Mouse (Mus musculus): ENCODE measurements around the gene Dnaaf1. TPM values are rescaled to one million over a fixed set of nuclear protein-coding genes. Genes with fewer than 3 reads are reported as not detected.

The Dnaaf1 gene
- polyA plus RNA-seq, 1 experiment: 0.18 TPM

GRCm38 (mm10) chr8:119569881-119570280 lies 5.2 kb upstream of the Dnaaf1 start:
- DNase-seq (ENCODE audit: extremely low spot score in 1 of 2, low spot score in 1 of 2): no peak

DNA sequence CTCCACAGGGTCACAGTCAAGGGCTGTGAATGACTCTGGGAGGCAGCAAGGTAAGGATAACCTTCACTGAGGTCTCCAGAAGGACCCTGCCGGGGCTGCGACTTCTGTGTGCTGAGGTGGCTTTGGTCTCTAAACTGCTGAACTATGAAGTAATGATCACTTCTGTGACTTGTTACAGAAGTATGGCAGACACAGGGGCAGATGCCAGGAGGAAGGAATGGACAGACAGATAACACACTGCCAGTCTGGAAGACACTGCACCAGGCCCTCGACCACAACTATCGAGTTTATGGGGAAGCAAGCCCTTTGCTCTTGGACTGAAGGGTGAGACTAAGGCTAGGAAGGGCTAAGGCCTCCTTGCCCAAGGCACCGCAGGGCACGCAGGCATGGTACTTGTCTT lies 3.9 kb upstream of the Dnaaf1 start:
- DNase-seq (ENCODE audit: extremely low spot score in 1 of 2, low spot score in 1 of 2): no peak

DNA sequence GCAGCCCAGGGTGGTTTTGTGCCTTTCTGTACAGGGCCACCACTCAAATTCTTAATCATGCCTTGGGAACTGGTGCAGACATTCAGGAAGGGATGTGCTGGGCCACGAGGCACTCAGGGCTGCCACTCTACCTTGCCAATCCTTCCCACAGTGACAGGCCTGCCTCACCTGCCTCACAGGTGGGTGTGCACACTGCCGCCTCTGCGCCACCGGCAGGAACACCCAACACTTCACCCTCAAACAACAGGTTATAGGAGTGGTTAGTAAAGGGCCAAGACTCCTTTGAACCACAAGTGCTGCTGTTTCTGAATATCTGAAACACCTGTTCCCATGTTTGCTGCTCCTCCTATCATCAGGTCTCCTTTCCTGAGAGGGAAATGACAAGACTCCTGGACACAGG lies 2.6 kb upstream of the Dnaaf1 start:
- DNase-seq (ENCODE audit: extremely low spot score in 1 of 2, low spot score in 1 of 2): no peak

DNA sequence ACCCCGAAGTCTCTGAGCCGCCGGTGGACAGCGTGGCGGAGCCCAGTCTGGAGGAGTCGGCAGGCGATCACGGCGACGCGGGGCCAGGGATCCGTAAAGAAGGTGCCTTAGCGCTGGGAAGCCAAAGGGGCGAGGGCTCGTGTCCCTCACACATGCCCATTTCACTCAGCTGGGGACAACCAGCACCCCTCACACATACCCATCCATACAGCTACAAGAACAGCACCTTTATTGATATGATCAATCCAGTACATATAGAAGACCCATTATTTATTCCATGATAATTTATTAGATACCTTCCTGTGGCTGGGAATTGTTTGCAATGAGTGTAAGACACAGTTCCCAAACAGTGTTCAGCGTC lies 311 bp downstream of the Dnaaf1 start:
- DNase-seq (ENCODE audit: extremely low spot score in 1 of 2, low spot score in 1 of 2): no peak

GRCm38 (mm10) chr8:119579096-119579495 lies 4.1 kb downstream of the Dnaaf1 start:
- DNase-seq (ENCODE audit: extremely low spot score in 1 of 2, low spot score in 1 of 2): no peak

GRCm38 (mm10) chr8:119580441-119581161 lies 5.6 kb downstream of the Dnaaf1 start:
- no peak for DNase-seq (ENCODE audit: extremely low spot score in 1 of 2, low spot score in 1 of 2)

DNA sequence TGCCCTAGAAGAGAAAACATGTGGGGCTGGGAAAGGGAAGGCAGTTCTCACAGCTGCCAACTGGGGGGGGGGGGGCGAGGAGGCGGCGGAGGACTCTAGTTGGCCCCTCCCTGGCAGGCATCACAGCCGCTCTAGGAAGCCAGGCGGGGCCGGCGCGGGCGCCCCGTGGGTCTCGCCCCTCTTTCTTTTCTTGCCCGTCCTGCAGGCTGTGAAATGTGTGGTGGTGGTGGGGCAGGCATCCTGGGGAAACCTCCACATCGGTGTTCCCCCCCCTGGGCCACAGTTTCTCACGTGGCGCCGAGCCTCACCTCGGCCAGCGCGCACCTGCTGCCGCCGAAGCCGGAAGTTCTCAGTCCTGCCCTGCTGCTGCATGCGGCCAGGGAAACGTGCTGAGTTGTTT lies 10.9 kb downstream of the Dnaaf1 start:
- no peak for DNase-seq (ENCODE audit: extremely low spot score in 1 of 2, low spot score in 1 of 2)

GRCm38 (mm10) chr8:119588321-119588720 lies 13.3 kb downstream of the Dnaaf1 start:
- no peak for DNase-seq (ENCODE audit: extremely low spot score in 1 of 2, low spot score in 1 of 2)

- DNase-seq (ENCODE audit: extremely low spot score in 1 of 2, low spot score in 1 of 2): no peak
These were observed 13.8 kb downstream of the Dnaaf1 start for GRCm38 (mm10) chr8:119588844-119589243.

- DNase-seq (ENCODE audit: extremely low spot score in 1 of 2, low spot score in 1 of 2): no peak
These were observed 15.3 kb downstream of the Dnaaf1 start for GRCm38 (mm10) chr8:119590348-119590747.

- no peak for DNase-seq (ENCODE audit: extremely low spot score in 1 of 2, low spot score in 1 of 2)
These were observed 16.4 kb downstream of the Dnaaf1 start for GRCm38 (mm10) chr8:119591456-119591855.

DNA sequence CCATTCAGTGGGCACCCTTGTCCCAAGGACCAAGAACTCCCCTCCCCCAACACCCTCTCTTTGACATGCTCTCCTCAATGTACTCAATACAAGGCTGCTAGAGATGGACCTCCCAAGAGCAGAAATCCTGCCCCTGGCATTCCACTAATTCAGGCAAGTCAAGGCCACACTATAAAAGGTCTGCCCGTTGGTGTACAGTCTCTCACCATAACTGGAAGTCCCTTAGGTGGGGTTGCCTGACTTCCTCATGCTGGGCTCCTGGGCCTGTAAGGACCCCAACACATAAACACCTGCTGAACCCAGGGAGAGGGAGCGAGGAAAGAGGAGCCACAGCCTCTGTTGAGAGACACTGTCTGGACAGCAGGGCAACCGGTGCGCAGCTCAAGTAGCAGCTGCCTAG lies 28.7 kb downstream of the Dnaaf1 start:
- DNase-seq (ENCODE audit: extremely low spot score in 1 of 2, low spot score in 1 of 2): no peak

- no peak for DNase-seq (ENCODE audit: extremely low spot score in 1 of 2, low spot score in 1 of 2)
These were observed 29.4 kb downstream of the Dnaaf1 start for GRCm38 (mm10) chr8:119604398-119604803.

GRCm38 (mm10) chr8:119604996-119605395 lies 30.0 kb downstream of the Dnaaf1 start, which contains the start of gene Taf1c:
Gene Taf1c (minus strand): TSS chr8:119605222.
- DNase-seq (ENCODE audit: extremely low spot score in 1 of 2, low spot score in 1 of 2): peak; percentile 87 to 97

DNA sequence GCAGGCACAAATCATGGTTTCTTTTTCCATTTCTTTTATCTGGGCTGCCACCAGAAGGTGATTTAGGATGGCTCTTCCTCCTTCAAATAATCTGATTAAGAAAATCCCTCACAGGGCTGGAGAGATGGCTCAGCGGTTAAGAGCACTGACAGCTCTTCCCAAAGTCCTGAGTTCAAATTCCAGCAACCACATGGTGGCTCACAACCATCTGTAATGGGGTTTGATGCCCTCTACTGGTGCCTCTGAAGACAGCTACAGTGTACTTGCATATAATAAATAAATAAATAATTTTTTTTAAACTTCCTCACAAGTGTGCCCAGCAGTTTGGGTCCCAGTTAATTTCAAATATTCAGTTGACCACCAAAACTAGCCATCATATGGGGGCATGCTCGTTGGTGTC lies 31.2 kb downstream of the Dnaaf1 start:
- no peak for DNase-seq (ENCODE audit: extremely low spot score in 1 of 2, low spot score in 1 of 2)

- no peak for DNase-seq (ENCODE audit: extremely low spot score in 1 of 2, low spot score in 1 of 2)
These were observed 37.4 kb downstream of the Dnaaf1 start, which contains the start of gene Adad2 for GRCm38 (mm10) chr8:119612471-119612870. Gene Adad2 (plus strand): TSS chr8:119612747.

DNA sequence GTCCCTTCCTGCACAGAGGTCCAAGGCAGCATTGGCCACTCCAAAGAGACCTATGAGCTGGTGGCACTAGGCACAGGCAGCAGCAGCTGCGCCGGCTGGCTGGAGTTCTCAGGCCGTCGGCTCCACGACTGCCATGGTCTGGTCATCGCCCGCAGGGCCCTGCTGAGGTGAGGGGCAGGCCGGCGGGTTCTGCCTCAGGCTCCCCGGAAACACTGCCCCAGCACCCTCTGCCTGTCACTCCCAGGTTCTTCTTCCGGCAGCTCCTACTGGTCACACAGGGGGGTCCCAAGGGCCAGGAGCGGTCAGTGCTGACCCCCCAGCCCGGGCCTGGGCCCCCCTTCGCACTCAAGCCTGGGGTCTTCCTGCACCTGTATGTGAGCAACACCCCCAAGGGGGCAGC lies 40.1 kb downstream of the Dnaaf1 start:
- no peak for DNase-seq (ENCODE audit: extremely low spot score in 1 of 2, low spot score in 1 of 2)

- no peak for DNase-seq (ENCODE audit: extremely low spot score in 1 of 2, low spot score in 1 of 2)
These were observed 41.3 kb downstream of the Dnaaf1 start for GRCm38 (mm10) chr8:119616358-119616757.

DNA sequence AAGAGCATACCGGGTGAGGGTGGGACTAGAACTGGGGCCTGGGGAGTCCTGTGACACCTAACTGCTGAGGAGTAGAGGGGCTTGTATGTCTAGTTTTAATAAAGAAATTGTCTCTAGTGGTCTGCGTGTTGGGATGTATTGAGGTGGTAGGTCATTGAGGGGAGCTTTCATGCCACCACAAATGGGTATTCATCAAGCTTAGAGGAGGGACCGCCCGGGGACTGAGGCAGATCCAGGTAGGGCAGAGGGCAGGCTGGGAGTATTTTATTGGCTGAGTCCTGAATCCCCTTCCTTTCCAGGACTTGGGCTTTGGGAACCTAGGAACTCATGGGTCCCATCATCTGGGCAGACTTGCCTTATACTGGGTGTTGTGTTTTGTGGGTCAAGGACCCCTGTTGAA lies 41.8 kb downstream of the Dnaaf1 start:
- DNase-seq (ENCODE audit: extremely low spot score in 1 of 2, low spot score in 1 of 2): no peak

DNA sequence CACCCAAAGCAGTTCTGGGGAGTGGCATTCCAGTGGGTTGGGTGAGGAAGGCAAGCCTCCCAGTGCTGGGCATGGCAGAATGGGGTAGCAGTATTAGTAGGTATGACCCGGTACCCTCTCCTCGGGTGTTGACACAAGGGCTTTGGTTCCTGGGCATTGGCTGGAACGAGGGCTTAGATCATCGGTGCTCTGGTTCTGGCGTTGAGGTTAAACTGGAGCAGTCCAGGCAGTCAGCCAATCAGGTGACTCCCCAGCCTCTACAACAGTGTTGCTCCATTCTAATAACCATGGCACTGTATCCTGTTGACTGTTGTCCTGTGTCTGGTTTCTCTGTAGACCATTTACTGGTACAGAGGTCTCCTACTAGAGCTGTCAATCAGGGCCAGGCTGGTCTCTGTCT lies 42.6 kb downstream of the Dnaaf1 start:
- DNase-seq (ENCODE audit: extremely low spot score in 1 of 2, low spot score in 1 of 2): no peak

DNA sequence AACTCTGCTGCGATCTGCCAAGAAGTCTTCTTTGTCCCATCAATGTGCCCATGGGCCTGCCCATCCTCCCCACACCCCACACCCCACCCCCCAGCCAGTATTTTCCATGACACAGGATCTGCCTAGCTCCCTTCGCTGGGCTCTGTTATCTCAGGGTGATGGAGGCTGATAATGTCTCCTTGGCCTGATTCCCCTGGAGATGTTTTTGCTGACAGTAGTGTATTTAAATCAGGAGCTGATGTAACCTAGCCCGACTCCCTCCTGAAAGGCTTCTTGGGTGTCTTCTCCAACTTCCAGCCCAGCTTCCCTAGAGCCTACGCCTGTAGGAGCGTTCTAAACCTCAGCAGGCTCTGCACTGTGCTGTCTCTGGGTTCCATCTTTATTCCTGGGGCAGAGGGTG lies 43.9 kb downstream of the Dnaaf1 start:
- no peak for DNase-seq (ENCODE audit: extremely low spot score in 1 of 2, low spot score in 1 of 2)

DNA sequence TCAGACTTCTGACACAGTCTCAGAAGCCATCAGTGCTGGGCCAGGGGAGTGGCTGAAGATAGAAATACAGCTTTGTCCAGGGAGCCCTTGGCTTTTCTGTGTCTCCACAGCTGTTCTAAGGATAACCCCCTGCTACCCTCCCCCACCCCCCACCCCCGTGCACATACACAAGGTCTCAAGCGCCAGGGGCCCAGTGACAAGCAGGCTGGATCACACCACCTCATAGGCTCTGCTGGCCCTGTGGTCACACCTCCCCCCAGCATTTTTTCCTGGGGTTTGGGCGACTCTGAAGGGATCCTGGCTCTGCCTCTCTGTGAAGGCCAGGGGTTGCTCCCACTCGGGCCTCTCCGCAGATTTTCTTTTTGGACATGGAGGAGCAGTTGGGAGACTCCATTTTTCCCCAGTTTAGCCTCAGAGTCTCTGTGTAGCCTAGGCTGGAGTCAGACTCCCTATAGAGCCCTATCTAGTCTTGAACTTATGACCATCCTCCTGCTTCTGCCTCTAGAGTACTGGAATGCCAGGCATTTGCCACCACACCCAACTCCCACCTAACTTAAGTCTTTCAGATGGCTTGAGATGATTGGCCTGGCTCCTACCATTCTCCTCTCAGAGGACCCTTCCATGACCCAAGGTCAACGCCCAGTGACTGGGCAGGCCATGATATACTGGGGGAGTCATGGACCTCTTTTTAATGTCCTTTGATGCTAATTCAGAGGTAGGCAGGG lies 45.2 kb downstream of the Dnaaf1 start:
- DNase-seq (ENCODE audit: extremely low spot score in 1 of 2, low spot score in 1 of 2): no peak

Measured in frontal cortex, adult 2 months (tissue).